Mouse (Mus musculus): ENCODE results near the gene Kdelr1. TPM values are rescaled to one million over a fixed set of nuclear protein-coding genes. Genes with fewer than 3 reads are reported as not detected.
A peak's percentile ranks its signal among the peaks of the same experiment; 100 is the strongest.
"Not testable (repeated sequence)": the region's sequence is repeated elsewhere in the genome, so short reads cannot be mapped to it uniquely, and the experiment has no call there.

The Kdelr1 gene
- polyA plus RNA-seq, 1 experiment from 2014 or later: 58.7 TPM

GRCm38 (mm10) chr7:45870282-45871058, 2.1 kb upstream of the Kdelr1 start:
- Histone ChIP-seq H3K27ac (replicated peaks) (no peak overlapping the region), H3K36me3 (peaks cover 16% of the 10 kb centered on the region), H3K27me3 (replicated peaks) (peaks cover 52% of the 10 kb centered on the region), H3K4me1 (peaks cover 62% of the 10 kb centered on the region), H3K4me3 (peak overlapping the region; percentile 44), H3K9ac (peak overlapping the region; percentile 77), H3K4me2 (peak overlapping the region; percentile 67), H3K9me3 (no peaks in the 10 kb centered on the region)
- no peak for ATAC-seq (ENCODE audit: extremely low read depth, insufficient number of reproducible peaks, low FRiP score, low TSS enrichment)
- 1% methylated on average over 30 of the region's 30 CpGs for WGBS

GRCm38 (mm10) chr7:45873061-45873947, 732 bp downstream of the Kdelr1 start:
- Histone ChIP-seq H3K9me3 (no peaks in the 10 kb centered on the region), H3K9ac (peak overlapping the region; percentile 97), H3K4me1 (peaks cover 43% of the 10 kb centered on the region), H3K36me3 (peaks cover 44% of the 10 kb centered on the region), H3K27me3 (replicated peaks) (peaks cover 38% of the 10 kb centered on the region), H3K4me2 (peak overlapping the region; percentile 88), H3K27ac (replicated peaks) (peak overlapping the region; percentile 94), H3K4me3 (peak overlapping the region; percentile 76)
- 3% methylated on average over 28 of the region's 28 CpGs for WGBS
- ATAC-seq (ENCODE audit: extremely low read depth, insufficient number of reproducible peaks, low FRiP score, low TSS enrichment): peak; percentile 45; the same call in 1 of the 2 replicates

DNA sequence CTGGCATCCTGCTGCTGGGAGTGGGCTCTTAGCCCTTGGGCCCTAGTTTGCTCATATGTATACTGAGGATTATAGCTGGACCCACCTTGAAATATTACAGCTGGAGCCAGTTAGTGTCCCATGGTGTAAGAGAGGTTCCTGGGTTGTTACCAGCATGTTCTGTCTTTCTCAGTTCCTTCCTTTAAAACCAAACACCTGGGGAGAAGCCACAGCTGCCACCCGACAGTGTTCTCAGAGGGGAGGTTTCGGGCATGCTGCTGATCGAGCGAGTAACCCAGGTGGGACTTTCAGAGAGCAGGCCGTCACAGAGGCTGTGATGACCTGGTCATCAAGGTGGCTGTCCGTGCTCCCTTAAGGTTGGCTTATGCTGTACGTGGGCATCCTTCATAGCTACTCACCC, 4.3 kb downstream of the Kdelr1 start:
- WGBS: 94% methylated on average over 7 of the region's 7 CpGs
- Histone ChIP-seq H3K4me3 (no peak overlapping the region), H3K36me3 (peaks cover 80% of the 10 kb centered on the region), H3K4me2 (no peak overlapping the region), H3K27me3 (replicated peaks) (peaks cover 2% of the 10 kb centered on the region), H3K9ac (no peak overlapping the region), H3K9me3 (no peaks in the 10 kb centered on the region), H3K4me1 (peaks cover 17% of the 10 kb centered on the region), H3K27ac (replicated peaks) (no peak overlapping the region)
- ATAC-seq (ENCODE audit: extremely low read depth, insufficient number of reproducible peaks, low FRiP score, low TSS enrichment): no peak

- not testable (repeated sequence) for ATAC-seq (ENCODE audit: extremely low read depth, insufficient number of reproducible peaks, low FRiP score, low TSS enrichment)
- 81% methylated on average over 1 of the region's 1 CpGs for WGBS
These were observed 5.7 kb downstream of the Kdelr1 start, which contains the start of gene Grin2d for GRCm38 (mm10) chr7:45878278-45878677. Gene Grin2d, minus strand, starts transcription at chr7:45878378.

DNA sequence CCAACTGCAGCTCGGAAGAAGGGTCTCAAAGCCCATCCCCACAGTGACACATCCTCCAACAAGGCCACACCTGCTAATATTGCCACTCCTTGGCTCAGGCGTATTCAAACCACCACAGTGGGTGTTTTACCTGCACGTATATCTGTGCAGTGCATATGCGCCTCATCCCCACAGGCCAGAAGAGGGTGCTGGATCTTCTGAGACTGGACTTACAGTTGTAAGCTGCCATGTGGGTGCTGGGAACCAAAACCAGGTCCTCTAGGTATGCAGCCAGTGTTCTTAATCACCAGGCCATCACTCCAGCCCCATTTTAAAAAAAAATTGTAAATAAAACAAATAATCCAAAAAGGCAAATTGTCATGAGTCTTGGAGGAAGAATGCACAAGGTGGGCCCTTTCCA, 8.0 kb downstream of the Kdelr1 start:
- Histone ChIP-seq H3K36me3 (peaks cover 99% of the 10 kb centered on the region), H3K27ac (replicated peaks) (no peak overlapping the region), H3K27me3 (replicated peaks) (no peaks in the 10 kb centered on the region), H3K9me3 (no peaks in the 10 kb centered on the region), H3K4me3 (no peak overlapping the region), H3K4me2 (no peak overlapping the region), H3K9ac (no peak overlapping the region), H3K4me1 (no peaks in the 10 kb centered on the region)
- ATAC-seq (ENCODE audit: extremely low read depth, insufficient number of reproducible peaks, low FRiP score, low TSS enrichment): no peak
- WGBS: 92% methylated on average over 4 of the region's 4 CpGs

More at GRCm38 (mm10) chr7:45878278-45878677, 5.7 kb downstream of the Kdelr1 start, which contains the start of gene Grin2d:
- Histone ChIP-seq H3K4me1 (peaks cover 17% of the 10 kb centered on the region), H3K36me3 (peaks cover 94% of the 10 kb centered on the region)
- H3K9ac ChIP-seq; H3K27ac ChIP-seq (replicated peaks); H3K27me3 ChIP-seq (replicated peaks); H3K4me2 ChIP-seq; H3K4me3 ChIP-seq; H3K9me3 ChIP-seq: not testable (repeated sequence)

DNA sequence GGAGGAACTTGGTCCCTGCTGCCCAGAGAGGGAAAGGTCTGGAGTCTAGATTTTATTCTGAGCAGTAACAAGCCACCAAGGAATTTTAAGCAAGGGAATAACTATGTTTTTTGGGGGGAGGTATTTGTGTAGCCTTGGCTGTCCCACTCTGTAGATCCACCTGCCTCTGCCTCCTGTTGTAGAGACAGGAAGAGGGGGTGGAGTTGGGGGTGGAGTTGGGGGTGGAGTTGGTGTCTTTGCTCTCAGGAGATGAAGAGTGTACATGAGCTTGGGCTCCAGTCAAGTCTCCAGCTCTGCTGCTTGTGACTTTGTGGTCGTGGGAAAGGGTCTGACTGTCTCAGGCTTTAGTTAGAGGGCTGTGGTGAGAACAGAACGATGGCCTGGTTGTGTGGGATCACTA, 8.4 kb downstream of the Kdelr1 start:
- H3K4me1 ChIP-seq: no peaks in the 10 kb centered on the region
- ATAC-seq (ENCODE audit: extremely low read depth, insufficient number of reproducible peaks, low FRiP score, low TSS enrichment): no peak
- 96% methylated on average over 2 of the region's 2 CpGs for WGBS

GRCm38 (mm10) chr7:45887246-45887645, 14.7 kb downstream of the Kdelr1 start:
- Histone ChIP-seq H3K27me3 (replicated peaks) (no peaks in the 10 kb centered on the region), H3K4me1 (no peaks in the 10 kb centered on the region), H3K27ac (replicated peaks) (no peak overlapping the region), H3K9me3 (no peaks in the 10 kb centered on the region), H3K36me3 (peaks cover 35% of the 10 kb centered on the region), H3K4me2 (no peak overlapping the region), H3K9ac (no peak overlapping the region; the same call in 1 of the 2 replicates), H3K4me3 (no peak overlapping the region)
- ATAC-seq (ENCODE audit: extremely low read depth, insufficient number of reproducible peaks, low FRiP score, low TSS enrichment): no peak
- 37% methylated on average over 3 of the region's 3 CpGs for WGBS

More for the DNA sequence above, 8.4 kb downstream of the Kdelr1 start:
- H3K9ac ChIP-seq: no peak overlapping the region
- H3K27ac ChIP-seq (replicated peaks): no peak overlapping the region
- no peak overlapping the region for H3K4me2 ChIP-seq
- no peak overlapping the region for H3K4me3 ChIP-seq
- H3K36me3 ChIP-seq: peaks cover 97% of the 10 kb centered on the region
- H3K27me3 ChIP-seq (replicated peaks): no peaks in the 10 kb centered on the region
- no peaks in the 10 kb centered on the region for H3K9me3 ChIP-seq

DNA sequence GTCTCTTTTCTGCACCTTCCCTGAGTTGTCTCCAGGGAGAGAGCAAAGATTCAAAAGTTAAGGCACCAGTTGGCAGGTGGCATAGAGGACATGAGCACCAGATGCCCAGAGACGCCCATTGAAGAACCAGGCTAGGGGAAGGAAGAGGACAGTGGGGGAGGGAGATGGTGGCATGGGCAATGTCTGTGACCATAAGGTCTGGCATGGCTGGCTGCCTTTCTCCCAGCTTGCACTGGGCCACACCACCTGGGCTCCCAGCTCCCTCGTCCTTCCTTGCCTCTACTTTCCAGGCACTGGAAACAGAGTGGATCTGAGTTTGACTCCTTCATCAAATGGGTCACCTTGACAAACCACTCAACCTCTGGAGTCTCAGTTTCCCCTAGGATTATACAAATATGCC, 20.1 kb downstream of the Kdelr1 start:
- Histone ChIP-seq H3K9me3 (no peaks in the 10 kb centered on the region), H3K27me3 (replicated peaks) (no peaks in the 10 kb centered on the region), H3K4me1 (peaks cover 11% of the 10 kb centered on the region), H3K27ac (replicated peaks) (no peak overlapping the region), H3K9ac (no peak overlapping the region), H3K36me3 (no peaks in the 10 kb centered on the region), H3K4me3 (no peak overlapping the region), H3K4me2 (no peak overlapping the region)
- WGBS: 78% methylated on average over 2 of the region's 2 CpGs
- ATAC-seq (ENCODE audit: extremely low read depth, insufficient number of reproducible peaks, low FRiP score, low TSS enrichment): no peak

DNA sequence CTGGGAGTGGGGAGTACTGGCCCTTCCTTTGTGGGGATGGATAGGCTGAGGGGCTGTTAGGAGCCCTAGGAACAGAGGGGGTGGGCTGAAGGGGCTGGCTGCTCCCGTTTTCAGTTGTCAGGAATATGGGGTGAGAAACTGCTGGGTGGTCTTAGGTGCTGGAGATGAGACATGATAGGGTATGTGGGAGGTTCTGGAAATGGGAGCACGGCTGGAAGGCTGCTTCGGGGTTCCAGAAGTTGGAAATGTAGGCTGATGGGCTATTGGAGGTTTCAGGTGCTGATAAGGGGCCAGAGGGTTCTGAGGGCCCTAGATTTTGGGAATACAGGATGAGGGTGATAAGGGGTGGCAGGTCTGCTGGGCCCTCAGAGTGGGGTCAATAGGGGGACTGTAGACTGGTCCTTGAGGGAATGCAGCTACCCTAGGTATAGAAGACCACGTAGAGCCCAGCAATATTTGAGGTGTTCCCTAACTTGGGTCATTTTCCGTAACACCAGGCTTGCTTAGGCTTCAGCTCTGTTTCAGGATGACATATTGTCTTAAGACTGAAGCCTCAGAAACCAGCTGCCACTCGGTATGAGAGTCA, 23.5 kb downstream of the Kdelr1 start:
- Histone ChIP-seq H3K9ac (no peak overlapping the region), H3K27me3 (replicated peaks) (no peaks in the 10 kb centered on the region), H3K4me2 (peak overlapping the region; percentile 96), H3K27ac (replicated peaks) (0 out of 2 replicates have a peak overlapping the region, but pooled peaks have one; percentile 34), H3K36me3 (no peaks in the 10 kb centered on the region), H3K4me1 (peaks cover 16% of the 10 kb centered on the region), H3K4me3 (peak overlapping the region; percentile 65), H3K9me3 (no peaks in the 10 kb centered on the region)
- no peak for ATAC-seq (ENCODE audit: extremely low read depth, insufficient number of reproducible peaks, low FRiP score, low TSS enrichment)
- 81% methylated on average over 6 of the region's 6 CpGs for WGBS

DNA sequence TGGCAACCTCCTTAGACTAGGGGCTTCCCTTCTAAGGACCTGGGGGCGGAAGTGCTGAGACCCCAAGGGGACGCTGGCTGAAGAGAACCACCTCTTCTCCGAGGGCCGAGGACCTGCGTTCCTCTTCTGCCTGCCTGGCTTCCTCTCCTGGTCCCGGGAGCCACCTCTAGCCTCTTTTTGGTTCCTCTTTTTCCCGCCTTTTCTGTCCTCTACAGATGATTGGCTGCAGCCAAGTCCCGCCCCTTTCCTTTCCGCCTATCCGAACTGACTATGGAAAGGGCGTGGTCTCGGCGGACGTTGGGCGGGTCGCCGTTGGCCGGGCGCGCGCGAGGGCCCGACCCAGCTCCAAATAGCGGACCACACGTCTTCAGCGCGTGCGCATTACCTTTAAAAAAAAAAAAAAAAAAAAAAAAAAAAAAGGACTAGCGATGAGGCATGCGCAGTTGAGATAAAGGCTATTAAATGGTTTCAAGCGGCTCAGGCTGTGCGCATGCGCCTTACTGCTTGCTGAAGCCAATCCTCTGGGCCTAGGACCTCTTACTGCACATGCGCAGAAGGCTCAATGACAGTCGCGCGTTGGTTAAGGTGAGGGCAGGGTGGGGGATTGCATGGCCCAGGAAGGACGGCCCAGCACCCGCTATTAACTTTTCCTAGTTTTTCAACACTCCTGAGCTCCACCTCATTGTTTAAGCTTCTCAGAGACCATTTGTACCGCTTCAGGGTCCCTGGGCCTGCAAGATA, 24.1 kb downstream of the Kdelr1 start, which contains the start of the genes Syngr4 and Tmem143:
Syngr4 (minus strand) TSS at position 198 of the 741 bp plus-strand sequence.
Tmem143 (plus strand) TSS at position 425 of the 741 bp plus-strand sequence.
- H3K27me3 ChIP-seq (replicated peaks): no peaks in the 10 kb centered on the region
- no peaks in the 10 kb centered on the region for H3K36me3 ChIP-seq
- WGBS: 2% methylated on average over 40 of the region's 40 CpGs

More for the DNA sequence above, 24.1 kb downstream of the Kdelr1 start, which contains the start of the genes Syngr4 and Tmem143:
- peaks cover 16% of the 10 kb centered on the region for H3K4me1 ChIP-seq
- H3K27ac ChIP-seq (replicated peaks): peak within 1 kb of the TSS; percentile 78
- peak; percentile 89 for ATAC-seq (ENCODE audit: extremely low read depth, insufficient number of reproducible peaks, low FRiP score, low TSS enrichment)
- peak within 1 kb of the TSS; percentile 96 for H3K4me2 ChIP-seq
- H3K4me3 ChIP-seq: peak within 1 kb of the TSS; percentile 65
- H3K9me3 ChIP-seq: no peaks in the 10 kb centered on the region
- H3K9ac ChIP-seq: peak within 1 kb of the TSS; percentile 85

Data from heart, embryonic 13.5 days (tissue).